Mouse (Mus musculus): ENCODE measurements at regions not wholly inside any gene's neighbourhood (a gene's known extent, or its start where the extent isn't known, plus 50 kb on each side); places are given as distances from the start of the nearest gene placed in this dataset.

- TF ChIP-seq NELFE (IDR thresholded peaks at IDR 0.05; ENCODE audit: low read depth, low read length) (no peak), POLR2AphosphoS5 (IDR thresholded peaks at IDR 0.05; ENCODE audit: borderline replicate concordance, low read depth, low read length) (no peak), JUND (IDR thresholded peaks at IDR 0.05; ENCODE audit: low read depth, low read length) (no peak), MXI1 (IDR thresholded peaks at IDR 0.05; ENCODE audit: low read depth, low read length) (no peak), EP300 (IDR thresholded peaks at IDR 0.05; ENCODE audit: low read depth in 1 of 2, low read length in 2 of 2) (no peak), ELF1 (IDR thresholded peaks at IDR 0.05; ENCODE audit: low read depth, low read length) (no peak), ZNF384 (IDR thresholded peaks at IDR 0.05; ENCODE audit: low read depth, low read length) (no peak), ZKSCAN1 (IDR thresholded peaks at IDR 0.05; ENCODE audit: low read depth, low read length) (no peak), MAZ (IDR thresholded peaks at IDR 0.05; ENCODE audit: low read depth, low read length) (no peak), SMC3 (IDR thresholded peaks at IDR 0.05; ENCODE audit: low read depth, low read length) (no peak), ZC3H11A (IDR thresholded peaks at IDR 0.05; ENCODE audit: low read depth, low read length) (no peak), USF1 (IDR thresholded peaks at IDR 0.05; ENCODE audit: low read depth, low read length) (no peak)
- no peaks in the 10 kb centered on the region for H3K9me3 ChIP-seq (replicated peaks; ENCODE audit: insufficient read depth, low read length)
Measured at GRCm38 (mm10) chr1:41186991-41187390, 381.6 kb downstream of the Tmem182 start.

GRCm38 (mm10) chr1:41212876-41213275 lies 407.5 kb downstream of the Tmem182 start:
- DNase-seq (ENCODE audit: low read depth, low spot score) = no peak
- Histone ChIP-seq H3K9me3 (replicated peaks; ENCODE audit: insufficient read depth, low read length) (no peaks in the 10 kb centered on the region), H3K27me3 (ENCODE audit: control insufficient read depth in 1 of 2, insufficient read depth in 2 of 2, low read length in 2 of 2) (no peaks in the 10 kb centered on the region), H3K4me1 (ENCODE audit: control insufficient read depth in 1 of 2, insufficient read depth in 2 of 2, low read length in 2 of 2) (no peaks in the 10 kb centered on the region), H3K79me2 (ENCODE audit: control insufficient read depth, insufficient read depth, low read length, poor library complexity) (no peaks in the 10 kb centered on the region), H3K36me3 (ENCODE audit: control insufficient read depth in 1 of 2, insufficient read depth in 2 of 2, low read length in 2 of 2) (no peaks in the 10 kb centered on the region), H3K4me3 (ENCODE audit: control insufficient read depth in 1 of 2, insufficient read depth in 1 of 2, low read depth in 2 of 2, low read length in 2 of 2) (no peak overlapping the region), H3K27ac (ENCODE audit: control insufficient read depth, low read depth, low read length) (no peak overlapping the region), H3K9ac (ENCODE audit: control insufficient read depth, low read depth, low read length, poor library complexity, severe bottlenecking) (no peak overlapping the region)
- TF ChIP-seq POLR2AphosphoS5 (IDR thresholded peaks at IDR 0.05; ENCODE audit: borderline replicate concordance, low read depth, low read length) = no peak
- no peak for TF ChIP-seq POLR2A (IDR thresholded peaks at IDR 0.05; ENCODE audit: control insufficient read depth in 1 of 2, insufficient read depth in 1 of 2, low read depth in 1 of 2, low read length in 2 of 2, poor library complexity in 1 of 2)
- no peak for TF ChIP-seq MAFK (IDR thresholded peaks at IDR 0.05; ENCODE audit: borderline replicate concordance, low read depth, low read length)
- TF ChIP-seq MYB (IDR thresholded peaks at IDR 0.05; ENCODE audit: low read depth, low read length) = no peak
- TF ChIP-seq TBP (IDR thresholded peaks at IDR 0.05; ENCODE audit: low read depth, low read length) = no peak
- no peak for TF ChIP-seq CTCF (IDR thresholded peaks at IDR 0.05 in 2 of 3, conservative IDR thresholded peaks at IDR 0.05 in 1 of 3; ENCODE audit: control insufficient read depth in 1 of 3, insufficient read depth in 1 of 3, low read depth in 2 of 3, low read length in 3 of 3, poor library complexity in 1 of 3, severe bottlenecking in 1 of 3)
- TF ChIP-seq TAL1 (IDR thresholded peaks at IDR 0.05; ENCODE audit: low read length) = no peak
- TF ChIP-seq CHD2 (IDR thresholded peaks at IDR 0.05; ENCODE audit: low read length) = no peak

More at GRCm38 (mm10) chr1:41186991-41187390, 381.6 kb downstream of the Tmem182 start:
- H3K4me3 ChIP-seq (ENCODE audit: control insufficient read depth in 1 of 2, insufficient read depth in 1 of 2, low read depth in 2 of 2, low read length in 2 of 2) = no peak overlapping the region
- DNase-seq (ENCODE audit: low read depth, low spot score) = no peak
- H3K27me3 ChIP-seq (ENCODE audit: control insufficient read depth in 1 of 2, insufficient read depth in 2 of 2, low read length in 2 of 2) = no peaks in the 10 kb centered on the region
- no peaks in the 10 kb centered on the region for H3K36me3 ChIP-seq (ENCODE audit: control insufficient read depth in 1 of 2, insufficient read depth in 2 of 2, low read length in 2 of 2)
- no peak overlapping the region for H3K27ac ChIP-seq (ENCODE audit: control insufficient read depth, low read depth, low read length)
- H3K9ac ChIP-seq (ENCODE audit: control insufficient read depth, low read depth, low read length, poor library complexity, severe bottlenecking) = no peak overlapping the region
- H3K79me2 ChIP-seq (ENCODE audit: control insufficient read depth, insufficient read depth, low read length, poor library complexity) = no peaks in the 10 kb centered on the region
- no peaks in the 10 kb centered on the region for H3K4me1 ChIP-seq (ENCODE audit: control insufficient read depth in 1 of 2, insufficient read depth in 2 of 2, low read length in 2 of 2)
